Mouse (Mus musculus) forebrain, embryonic 15.5 days (tissue): ENCODE measurements around the gene Pole4. TPM values are rescaled to one million over a fixed set of nuclear protein-coding genes. Genes with fewer than 3 reads are reported as not detected.

Source experiments
- ATAC-seq: fragments of 200-750 bp; cut with Nextera tagmentation; replicated peaks from 2 replicates; pipeline ENCODE4 v1.8.0; 2017; ENCODE audit warnings: mild to moderate bottlenecking, moderate TSS enrichment, moderate library complexity
- H3K27ac ChIP-seq: fragments of 300-500 bp; sonication (generic); replicated peaks from 2 replicates; pipeline ENCODE4 v1.5.1; 2015; ENCODE audit warnings: mild to moderate bottlenecking, inconsistent platforms
- H3K27me3 ChIP-seq: fragments of 300-500 bp; sonication (generic); 2 replicates; pipeline ENCODE4 v1.6.1; 2015; ENCODE audit warnings: inconsistent platforms
- H3K36me3 ChIP-seq: fragments of 300-500 bp; sonication (generic); 2 replicates; pipeline ENCODE4 v1.6.1; 2015; ENCODE audit warnings: mild to moderate bottlenecking, inconsistent platforms
- H3K4me1 ChIP-seq: fragments of 300-500 bp; sonication (generic); 2 replicates; pipeline ENCODE4 v1.6.1; 2015; ENCODE audit warnings: inconsistent platforms
- H3K4me2 ChIP-seq: fragments of 300-500 bp; sonication (generic); replicated peaks from 2 replicates; pipeline ENCODE4 v1.6.1; 2015; ENCODE audit warnings: mild to moderate bottlenecking, inconsistent platforms
- H3K4me3 ChIP-seq: fragments of 300-500 bp; sonication (generic); 2 replicates; pipeline ENCODE4 v1.5.1; 2015; ENCODE audit warnings: mild to moderate bottlenecking, inconsistent platforms
- H3K9ac ChIP-seq: fragments of 300-500 bp; sonication (generic); replicated peaks from 2 replicates; pipeline ENCODE4 v1.6.1; 2015; ENCODE audit warnings: mild to moderate bottlenecking, inconsistent platforms
- H3K9me3 ChIP-seq: fragments of 300-500 bp; sonication (generic); 2 replicates; pipeline ENCODE4 v1.6.1; 2016; ENCODE audit warnings: inconsistent platforms
- WGBS: fragments of 180-500 bp; shearing (Covaris S2); methylation state at CpG from one replicate; pipeline ENCODE4 v1.1.7; 2015; ENCODE audit warnings: mixed read lengths; 5-methylcytosine and 5-hydroxymethylcytosine counted together
- polyA plus RNA-seq: library from polyadenylated mRNA; unstranded; fragments of >200 nt; fragmentation: Nextera tagmentation; extraction: Ambion mirVana; gene quantifications from 2 replicates; pipeline ENCODE4 v1.2.1, GENCODE M21; 2015

Pole4 gene
- polyA plus RNA-seq, 1 experiment from 2014 or later = 113 TPM

- Histone ChIP-seq H3K9ac (no peak overlapping the region), H3K4me1 (peaks cover 6% of the 10 kb centered on the region), H3K4me3 (no peak overlapping the region), H3K4me2 (no peak overlapping the region), H3K27ac (no peak overlapping the region), H3K9me3 (no peaks in the 10 kb centered on the region), H3K36me3 (no peaks in the 10 kb centered on the region), H3K27me3 (no peaks in the 10 kb centered on the region)
- peak; percentile 63 for ATAC-seq
- WGBS = 61% methylated on average over 2 of the region's 2 CpGs
Measured at GRCm38 (mm10) chr6:82603665-82604064, 101.5 kb downstream of the Pole4 start.

GRCm38 (mm10) chr6:82603228-82603627 lies 101.9 kb downstream of the Pole4 start:
- no peak for ATAC-seq
- no peaks in the 10 kb centered on the region for H3K9me3 ChIP-seq
- no peak overlapping the region for H3K27ac ChIP-seq
- no peak overlapping the region for H3K4me3 ChIP-seq
- H3K36me3 ChIP-seq = no peaks in the 10 kb centered on the region
- H3K4me1 ChIP-seq = peaks cover 6% of the 10 kb centered on the region
- no peak overlapping the region for H3K9ac ChIP-seq
- H3K4me2 ChIP-seq = no peak overlapping the region
- no peaks in the 10 kb centered on the region for H3K27me3 ChIP-seq
- WGBS = 77% methylated on average over 9 of the region's 9 CpGs

DNA sequence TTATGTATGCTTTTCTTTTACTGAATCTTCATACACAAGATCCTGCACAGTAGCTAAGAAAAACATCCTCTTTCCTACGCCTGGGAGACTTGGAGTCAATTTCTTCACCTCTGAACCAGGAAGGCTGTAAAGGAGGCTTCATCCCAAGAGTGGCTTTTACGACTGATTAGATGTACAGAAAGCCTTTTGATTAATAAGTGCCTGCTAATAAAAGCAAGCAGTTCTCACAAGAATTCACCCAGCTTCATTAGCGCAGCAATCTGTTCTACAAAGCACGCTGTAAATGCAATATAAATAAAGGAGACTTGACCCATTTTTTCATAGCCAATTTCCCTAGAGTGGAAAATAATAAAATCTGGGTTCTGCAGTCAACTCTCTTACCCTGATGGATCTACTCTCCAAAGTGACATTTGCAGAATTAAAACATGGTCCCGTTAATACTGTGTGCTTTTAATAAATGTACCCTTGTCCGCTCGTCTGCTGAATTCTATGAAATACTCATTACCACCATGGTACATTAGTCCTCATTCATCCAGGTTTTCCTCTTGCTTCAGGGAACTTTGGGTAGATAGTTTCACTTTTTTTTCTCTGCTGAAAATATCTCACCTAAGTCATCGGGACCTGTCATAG lies 109.6 kb downstream of the Pole4 start:
- Histone ChIP-seq H3K4me2 (no peak overlapping the region), H3K27ac (0 out of 2 replicates have a peak overlapping the region, but pooled peaks have one; percentile 1), H3K4me1 (peaks cover 9% of the 10 kb centered on the region; the same call in 1 of the 2 replicates), H3K9ac (no peak overlapping the region), H3K36me3 (no peaks in the 10 kb centered on the region), H3K9me3 (no peaks in the 10 kb centered on the region), H3K4me3 (no peak overlapping the region), H3K27me3 (no peaks in the 10 kb centered on the region)
- no peak for ATAC-seq
- 34% methylated on average over 8 of the region's 8 CpGs for WGBS

- H3K36me3 ChIP-seq = no peaks in the 10 kb centered on the region
- H3K4me1 ChIP-seq = no peaks in the 10 kb centered on the region
- no peaks in the 10 kb centered on the region for H3K27me3 ChIP-seq
- H3K9ac ChIP-seq = no peak overlapping the region
- WGBS = 85% methylated on average over 7 of the region's 7 CpGs
- no peaks in the 10 kb centered on the region for H3K9me3 ChIP-seq
- no peak for ATAC-seq
- no peak overlapping the region for H3K4me2 ChIP-seq
- no peak overlapping the region for H3K27ac ChIP-seq
- H3K4me3 ChIP-seq = no peak overlapping the region
Measured at GRCm38 (mm10) chr6:82589387-82589786, 115.8 kb downstream of the Pole4 start.

GRCm38 (mm10) chr6:82585396-82585795 lies 119.8 kb downstream of the Pole4 start:
- no peak overlapping the region for H3K4me2 ChIP-seq
- no peak for ATAC-seq
- no peaks in the 10 kb centered on the region for H3K9me3 ChIP-seq
- H3K4me1 ChIP-seq = no peaks in the 10 kb centered on the region
- H3K4me3 ChIP-seq = no peak overlapping the region
- H3K27ac ChIP-seq = no peak overlapping the region
- H3K27me3 ChIP-seq = no peaks in the 10 kb centered on the region
- no peaks in the 10 kb centered on the region for H3K36me3 ChIP-seq
- WGBS = 45% methylated on average over 5 of the region's 6 CpGs
- no peak overlapping the region for H3K9ac ChIP-seq

DNA sequence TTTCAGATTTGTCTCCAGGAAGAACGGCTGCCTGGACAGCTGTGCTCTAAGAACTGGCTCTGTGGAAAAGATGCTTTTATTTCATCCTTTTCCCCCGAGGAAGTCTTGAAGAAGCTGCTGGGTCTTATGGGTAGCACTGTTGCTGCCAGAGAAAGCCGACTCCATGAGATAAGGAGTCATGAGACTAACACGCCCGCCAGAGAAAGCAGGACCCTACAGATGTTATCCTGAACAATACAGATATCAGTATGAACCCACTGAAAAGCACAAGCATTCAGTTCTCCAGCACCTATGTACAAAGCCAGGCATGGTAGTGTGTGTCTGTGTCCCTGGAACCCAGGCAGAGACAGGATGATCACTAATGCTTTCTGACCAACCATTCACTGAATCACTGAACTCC lies 129.7 kb downstream of the Pole4 start:
- H3K4me3 ChIP-seq = no peak overlapping the region
- no peak for ATAC-seq
- H3K36me3 ChIP-seq = no peaks in the 10 kb centered on the region
- no peak overlapping the region for H3K4me2 ChIP-seq
- WGBS = 94% methylated on average over 5 of the region's 5 CpGs
- no peak overlapping the region for H3K9ac ChIP-seq
- H3K4me1 ChIP-seq = no peaks in the 10 kb centered on the region
- H3K9me3 ChIP-seq = no peaks in the 10 kb centered on the region
- no peaks in the 10 kb centered on the region for H3K27me3 ChIP-seq
- no peak overlapping the region for H3K27ac ChIP-seq

Other genes with a start within 250 kb of the Pole4 start
- 5.3 and 7.4 TPM in 2 replicates for gene Hk2, start 69.1 kb upstream of the Pole4 start, polyA plus RNA-seq
- 14.9 and 15.8 TPM in 2 replicates for gene Sema4f, start 234.4 kb upstream of the Pole4 start, polyA plus RNA-seq
- not detected in 2 replicates for gene M1ap, start 241.5 kb upstream of the Pole4 start, polyA plus RNA-seq